Mouse (Mus musculus): ENCODE measurements around the gene Tesk2. TPM values are rescaled to one million over a fixed set of nuclear protein-coding genes. Genes with fewer than 3 reads are reported as not detected.
A peak's percentile ranks its signal among the peaks of the same experiment; 100 is the strongest.

Tesk2 gene
- total and polyA plus RNA-seq, 2 experiments from 2014 or later = 2.2 to 2.8 TPM

DNA sequence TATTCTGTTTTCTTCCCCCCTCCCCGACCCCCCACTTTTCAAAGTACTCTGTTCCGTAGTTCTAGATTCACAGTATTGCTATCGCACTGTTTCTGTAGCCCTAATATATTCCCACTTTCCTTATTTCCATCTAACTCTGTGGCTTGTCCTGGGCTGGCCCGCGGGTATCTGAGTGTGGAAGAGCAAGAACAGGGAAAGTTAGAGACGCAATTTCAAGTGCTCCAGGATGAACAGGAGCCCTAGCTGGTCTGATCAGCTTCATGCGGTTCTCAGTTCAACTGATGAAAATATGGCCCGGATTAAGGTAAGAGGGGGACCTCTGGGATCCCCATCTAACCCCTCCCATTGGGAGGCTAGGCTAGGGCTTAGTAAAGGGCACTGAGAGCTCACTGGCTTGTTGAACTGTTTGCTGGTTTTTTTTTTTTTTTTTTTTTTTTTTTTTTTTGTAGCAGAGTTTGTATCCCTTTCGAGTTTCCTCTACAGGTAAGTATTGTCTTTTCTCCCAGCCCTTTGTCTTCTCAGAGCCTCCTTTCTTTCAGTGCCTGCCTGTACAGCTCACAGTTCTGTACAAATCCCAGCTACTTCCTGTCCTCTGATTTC is 11.9 kb upstream of the Tesk2 start:
- H3K9ac ChIP-seq (replicated peaks; ENCODE audit: low read length) = no peak overlapping the region; the same call in 1 of the 2 replicates
- peak overlapping the region; percentile 45 for H3K4me3 ChIP-seq (ENCODE audit: low read length)
- peak overlapping the region; percentile 81 for H3K4me2 ChIP-seq (ENCODE audit: low read depth, low read length)
- no peak for ATAC-seq
- WGBS = 8% methylated on average over 9 of the region's 9 CpGs
- no peak for DNase-seq (ENCODE audit: low spot score)
- no peak for TF ChIP-seq CTCF (IDR thresholded peaks at IDR 0.05; ENCODE audit: low read depth)
- no peaks in the 10 kb centered on the region for H3K36me3 ChIP-seq (ENCODE audit: insufficient read depth, low read length)
- H3K27me3 ChIP-seq (ENCODE audit: insufficient read depth, low read length) = no peaks in the 10 kb centered on the region
- no peak overlapping the region for H3K27ac ChIP-seq
- H3K9me3 ChIP-seq (ENCODE audit: low read length) = no peaks in the 10 kb centered on the region
- no peaks in the 10 kb centered on the region for H3K4me1 ChIP-seq (ENCODE audit: insufficient read depth, low read length)

GRCm38 (mm10) chr4:116710154-116710553 is 10.6 kb upstream of the Tesk2 start:
- no peak for TF ChIP-seq CTCF (IDR thresholded peaks at IDR 0.05; ENCODE audit: low read depth)
- DNase-seq (ENCODE audit: low spot score) = no peak
- no peak for ATAC-seq
- H3K4me3 ChIP-seq (ENCODE audit: low read length) = no peak overlapping the region
- no peak overlapping the region for H3K4me2 ChIP-seq (ENCODE audit: low read depth, low read length)
- no peaks in the 10 kb centered on the region for H3K36me3 ChIP-seq (ENCODE audit: insufficient read depth, low read length)
- no peak overlapping the region for H3K27ac ChIP-seq
- WGBS = 100% methylated on average over 2 of the region's 2 CpGs
- H3K27me3 ChIP-seq (ENCODE audit: insufficient read depth, low read length) = no peaks in the 10 kb centered on the region
- no peaks in the 10 kb centered on the region for H3K9me3 ChIP-seq (ENCODE audit: low read length)
- no peaks in the 10 kb centered on the region for H3K4me1 ChIP-seq (ENCODE audit: insufficient read depth, low read length)
- H3K9ac ChIP-seq (replicated peaks; ENCODE audit: low read length) = no peak overlapping the region

DNA sequence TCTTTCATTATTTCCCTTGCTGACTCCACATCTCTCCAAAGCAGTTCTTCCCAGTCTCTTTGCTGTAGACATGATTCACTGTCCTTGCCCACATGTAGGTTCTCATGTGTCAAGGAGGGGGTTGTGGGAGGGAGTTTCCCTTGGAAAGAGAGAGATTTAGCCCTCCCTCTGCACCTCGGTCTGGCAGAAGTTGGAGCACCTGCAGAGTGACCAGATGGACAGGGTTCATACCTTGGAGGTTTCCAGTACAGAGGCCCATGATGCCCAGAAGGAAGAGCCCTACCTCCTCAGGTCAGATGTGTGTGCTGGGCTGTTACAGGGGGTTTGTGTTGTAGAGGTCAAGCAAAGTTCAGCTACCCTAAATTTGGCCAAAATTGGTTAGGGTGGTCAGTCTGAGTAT is 8.2 kb upstream of the Tesk2 start:
- DNase-seq (ENCODE audit: low spot score) = no peak
- Histone ChIP-seq H3K27ac (no peak overlapping the region), H3K9ac (replicated peaks; ENCODE audit: low read length) (no peak overlapping the region), H3K36me3 (ENCODE audit: insufficient read depth, low read length) (no peaks in the 10 kb centered on the region), H3K4me1 (ENCODE audit: insufficient read depth, low read length) (no peaks in the 10 kb centered on the region), H3K4me2 (ENCODE audit: low read depth, low read length) (no peak overlapping the region), H3K4me3 (ENCODE audit: low read length) (no peak overlapping the region), H3K27me3 (ENCODE audit: insufficient read depth, low read length) (no peaks in the 10 kb centered on the region), H3K9me3 (ENCODE audit: low read length) (no peaks in the 10 kb centered on the region)
- TF ChIP-seq CTCF (IDR thresholded peaks at IDR 0.05; ENCODE audit: low read depth) = no peak
- 91% methylated on average over 1 of the region's 1 CpGs for WGBS
- no peak for ATAC-seq

DNA sequence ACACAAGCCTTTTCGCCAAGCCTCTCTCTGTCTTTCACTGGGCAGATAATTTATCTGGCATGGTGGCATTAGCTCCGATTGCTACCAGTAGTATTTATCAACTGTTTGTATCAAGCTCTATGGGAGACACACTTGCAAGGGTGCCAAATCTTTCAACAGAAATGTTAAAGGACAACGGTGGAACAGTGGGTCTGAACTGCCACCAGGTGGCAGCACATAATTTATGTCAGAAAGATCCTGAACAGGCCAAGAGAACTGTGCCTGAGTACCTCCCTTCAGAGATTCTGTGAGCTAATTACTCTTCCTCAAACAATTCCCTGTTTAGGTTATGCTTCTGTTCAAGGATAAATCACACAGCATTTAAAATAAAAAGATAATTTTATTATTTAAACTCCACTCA is 1.4 kb upstream of the Tesk2 start:
- Histone ChIP-seq H3K36me3 (ENCODE audit: insufficient read depth, low read length) (no peaks in the 10 kb centered on the region), H3K4me3 (ENCODE audit: low read length) (no peak overlapping the region), H3K4me1 (ENCODE audit: insufficient read depth, low read length) (no peaks in the 10 kb centered on the region), H3K4me2 (ENCODE audit: low read depth, low read length) (no peak overlapping the region), H3K27ac (no peak overlapping the region), H3K9ac (replicated peaks; ENCODE audit: low read length) (no peak overlapping the region), H3K9me3 (ENCODE audit: low read length) (no peaks in the 10 kb centered on the region), H3K27me3 (ENCODE audit: insufficient read depth, low read length) (no peaks in the 10 kb centered on the region)
- WGBS = 18% methylated on average over 3 of the region's 3 CpGs
- ATAC-seq (no peak), DNase-seq (ENCODE audit: low spot score) (peak; percentile 94)
- TF ChIP-seq CTCF (IDR thresholded peaks at IDR 0.05; ENCODE audit: low read depth) = peak; percentile 85

GRCm38 (mm10) chr4:116721098-116721628 is 415 bp downstream of the Tesk2 start:
- WGBS = under 1% methylated on average over 29 of the region's 29 CpGs
- peak overlapping the region; percentile 66 for H3K4me3 ChIP-seq (ENCODE audit: low read length)
- peak overlapping the region; percentile 61; the same call in 1 of the 2 replicates for H3K27ac ChIP-seq
- peak overlapping the region; percentile 94 for H3K4me2 ChIP-seq (ENCODE audit: low read depth, low read length)
- H3K36me3 ChIP-seq (ENCODE audit: insufficient read depth, low read length) = no peaks in the 10 kb centered on the region
- no peaks in the 10 kb centered on the region for H3K9me3 ChIP-seq (ENCODE audit: low read length)
- no peak for TF ChIP-seq CTCF (IDR thresholded peaks at IDR 0.05; ENCODE audit: low read depth)
- DNase-seq (ENCODE audit: low spot score) (no peak), ATAC-seq (no peak)
- no peaks in the 10 kb centered on the region for H3K4me1 ChIP-seq (ENCODE audit: insufficient read depth, low read length)
- H3K9ac ChIP-seq (replicated peaks; ENCODE audit: low read length) = peak overlapping the region; percentile 58
- H3K27me3 ChIP-seq (ENCODE audit: insufficient read depth, low read length) = no peaks in the 10 kb centered on the region

- no peak overlapping the region for H3K9ac ChIP-seq (replicated peaks; ENCODE audit: low read length)
- ATAC-seq (no peak), DNase-seq (ENCODE audit: low spot score) (no peak)
- H3K9me3 ChIP-seq (ENCODE audit: low read length) = no peaks in the 10 kb centered on the region
- no peak for TF ChIP-seq CTCF (IDR thresholded peaks at IDR 0.05; ENCODE audit: low read depth)
- 0 out of 2 replicates have a peak overlapping the region, but pooled peaks have one; percentile 6 for H3K4me2 ChIP-seq (ENCODE audit: low read depth, low read length)
- 47% methylated on average over 7 of the region's 7 CpGs for WGBS
- H3K4me1 ChIP-seq (ENCODE audit: insufficient read depth, low read length) = no peaks in the 10 kb centered on the region
- H3K4me3 ChIP-seq (ENCODE audit: low read length) = no peak overlapping the region
- H3K36me3 ChIP-seq (ENCODE audit: insufficient read depth, low read length) = no peaks in the 10 kb centered on the region
- no peak overlapping the region for H3K27ac ChIP-seq
- H3K27me3 ChIP-seq (ENCODE audit: insufficient read depth, low read length) = no peaks in the 10 kb centered on the region
Measured at GRCm38 (mm10) chr4:116722230-116722629, 1.5 kb downstream of the Tesk2 start.

DNA sequence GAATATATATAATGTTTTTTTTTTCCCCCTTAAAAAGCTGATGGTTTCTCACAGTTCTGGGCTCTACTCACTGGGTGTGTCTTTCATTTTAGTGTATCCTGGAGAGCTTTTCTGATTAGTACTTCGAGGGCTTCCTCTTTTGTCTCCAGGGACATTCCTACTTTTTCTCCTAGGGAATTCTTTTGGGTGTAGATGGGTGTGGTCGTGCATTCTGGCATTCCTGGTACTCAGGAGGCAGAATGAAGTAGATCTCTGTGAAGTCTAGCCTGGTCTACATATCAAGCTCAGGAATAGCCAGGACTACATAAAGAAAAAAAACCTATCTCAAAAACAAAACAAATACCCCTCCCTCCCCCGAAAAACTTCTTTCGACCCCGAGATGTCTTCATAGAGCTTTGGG is 4.7 kb downstream of the Tesk2 start:
- no peaks in the 10 kb centered on the region for H3K9me3 ChIP-seq (ENCODE audit: low read length)
- H3K4me3 ChIP-seq (ENCODE audit: low read length) = no peak overlapping the region
- no peak overlapping the region for H3K9ac ChIP-seq (replicated peaks; ENCODE audit: low read length)
- ATAC-seq (no peak), DNase-seq (ENCODE audit: low spot score) (no peak)
- H3K4me2 ChIP-seq (ENCODE audit: low read depth, low read length) = no peak overlapping the region
- TF ChIP-seq CTCF (IDR thresholded peaks at IDR 0.05; ENCODE audit: low read depth) = no peak
- no peaks in the 10 kb centered on the region for H3K27me3 ChIP-seq (ENCODE audit: insufficient read depth, low read length)
- H3K4me1 ChIP-seq (ENCODE audit: insufficient read depth, low read length) = no peaks in the 10 kb centered on the region
- H3K36me3 ChIP-seq (ENCODE audit: insufficient read depth, low read length) = no peaks in the 10 kb centered on the region
- 85% methylated on average over 5 of the region's 5 CpGs for WGBS
- no peak overlapping the region for H3K27ac ChIP-seq
